Mouse (Mus musculus) E14TG2a.4 (cell line): ENCODE data around the gene Gm5286.
"Not testable (repeated sequence)": the region's sequence is repeated elsewhere in the genome, so short reads cannot be mapped to it uniquely, and the experiment has no call there.

Source experiments
- CTCF ChIP-seq: conservative IDR thresholded peaks from 2 replicates; pipeline ENCODE4 v1.5.1; 2014; ENCODE audit warnings: low read length
- NANOG ChIP-seq: IDR thresholded peaks from 2 replicates; pipeline ENCODE4 v1.6.1; 2014; ENCODE audit warnings: borderline replicate concordance, low read length, mixed read lengths

GRCm38 (mm10) chr3:94167351-94167750 is 29.2 kb upstream of the Gm5286 start:
- TF ChIP-seq CTCF, NANOG: not testable (repeated sequence)
